Mouse (Mus musculus) cerebellum, adult 2 months (tissue): ENCODE data around the gene Npm3.

ENCODE experiments used
- CTCF ChIP-seq: fragments of 200-500 bp; IDR thresholded peaks from 2 replicates; pipeline ENCODE4 v1.5.1; 2011; ENCODE audit warnings: low read depth, mild to moderate bottlenecking, control low read depth, low read length, moderate library complexity, borderline replicate concordance; ENCODE audit not compliant: insufficient read depth
- POLR2A ChIP-seq: fragments of 200-500 bp; IDR thresholded peaks from 2 replicates; pipeline ENCODE4 v1.6.1; 2011; ENCODE audit warnings: low read length, control low read depth, borderline replicate concordance; ENCODE audit not compliant: insufficient read depth

DNA sequence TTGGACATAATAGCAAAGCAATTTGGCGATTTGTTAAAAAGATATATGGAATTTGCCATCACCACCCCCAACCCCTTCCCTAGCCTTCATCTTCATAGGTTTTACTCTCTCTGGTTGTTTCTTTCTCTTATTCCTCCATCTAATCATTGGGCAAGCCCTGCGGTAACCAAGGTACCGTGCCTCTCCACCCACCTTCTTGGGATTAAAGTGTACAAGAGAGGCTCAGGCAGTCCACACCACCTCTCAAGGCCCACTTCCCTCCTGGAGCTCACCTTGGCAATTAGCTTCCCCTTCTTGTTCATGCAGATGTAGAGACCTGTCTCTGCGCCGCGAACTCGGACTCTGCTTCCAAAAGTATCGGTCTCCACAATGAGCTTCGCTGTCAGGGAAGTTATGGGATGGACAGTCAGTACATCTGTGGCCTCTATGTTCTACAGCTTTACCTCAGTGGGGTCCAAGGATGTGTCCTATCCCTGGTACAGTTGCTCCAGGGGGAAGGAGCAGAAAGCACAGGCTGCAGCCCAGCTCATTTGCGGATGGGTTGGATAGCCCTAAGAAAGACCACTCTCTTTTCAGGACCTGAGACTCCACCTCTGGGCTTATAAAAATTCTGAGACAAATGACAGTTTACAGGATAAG is 11.4 kb downstream of the Npm3 start:
- TF ChIP-seq POLR2A (no peak), CTCF (no peak)
